Mouse (Mus musculus): ENCODE measurements at regions not wholly inside any gene's neighbourhood (a gene's known extent, or its start where the extent isn't known, plus 50 kb on each side); places are given as distances from the start of the nearest gene placed in this dataset.

- in situ Hi-C loops (cut with MboI; ENCODE audit: low pct_unique_long_range_greater_than_20kb): loop anchor here (25.0 kb wide), 1 partner anchor 1001 kb away; no protein-coding TSS in a partner anchor
- no peak for DNase-seq (ENCODE audit: low read depth, low spot score)
- TF ChIP-seq CTCF (IDR thresholded peaks at IDR 0.05): no peak
- ATAC-seq: no peak
- ChIA-PET POLR2A (no interaction called here), CTCF (no interaction called here)
- H3K27me3 ChIP-seq: no peaks in the 10 kb centered on the region
Measured at GRCm38 (mm10) chr10:55335997-55336396, 770.7 kb upstream of the Msl3l2 start.

DNA sequence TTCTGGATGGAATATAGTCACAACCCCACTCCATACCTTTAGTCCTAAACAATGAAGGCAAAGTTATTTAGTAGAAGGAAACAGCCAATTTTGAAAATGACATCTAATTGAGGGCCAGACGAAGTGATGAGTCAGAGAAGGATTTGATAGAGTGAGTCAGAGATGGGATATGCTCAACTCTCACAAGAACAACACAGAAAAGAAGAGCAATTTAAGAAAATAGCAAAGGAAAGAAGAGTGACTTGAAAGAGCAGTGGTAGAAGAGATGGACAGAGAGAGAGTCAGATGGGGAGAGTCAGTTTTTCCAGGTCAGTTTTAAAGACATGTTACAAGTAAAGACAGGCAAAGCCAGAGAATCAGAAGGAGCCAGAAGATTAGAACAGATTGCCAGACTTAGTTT is 758.6 kb upstream of the Msl3l2 start:
- ATAC-seq (no peak), DNase-seq (ENCODE audit: low read depth, low spot score) (no peak)
- in situ Hi-C loops (cut with MboI; ENCODE audit: low pct_unique_long_range_greater_than_20kb): loop anchor here (25.0 kb wide), 1 partner anchor 989 kb away; no protein-coding TSS in a partner anchor
- no peak for TF ChIP-seq CTCF (IDR thresholded peaks at IDR 0.05)
- H3K27me3 ChIP-seq: no peaks in the 10 kb centered on the region
- ChIA-PET CTCF (no interaction called here), POLR2A (no interaction called here)

Measured in Patski (cell line).